Mouse (Mus musculus) embryonic facial prominence, embryonic 12.5 days (tissue): Measurements from ENCODE around the gene Aff1. TPM values are rescaled to one million over a fixed set of nuclear protein-coding genes. Genes with fewer than 3 reads are reported as not detected.

ENCODE experiments used
- ATAC-seq: fragments of 200-750 bp; cut with Nextera tagmentation; 2 replicates; pipeline ENCODE4 v1.8.0; 2017; ENCODE audit not compliant: insufficient number of reproducible peaks, insufficient read depth, low FRiP score, low TSS enrichment
- H3K27ac ChIP-seq: fragments of 300-500 bp; sonication (generic); 2 replicates; pipeline ENCODE4 v1.5.1; 2016; ENCODE audit warnings: mild to moderate bottlenecking
- H3K27me3 ChIP-seq: fragments of 300-500 bp; sonication (generic); 2 replicates; pipeline ENCODE4 v1.6.1; 2016; ENCODE audit warnings: mild to moderate bottlenecking, moderate library complexity
- H3K36me3 ChIP-seq: fragments of 300-500 bp; sonication (generic); 2 replicates; pipeline ENCODE4 v1.6.1; 2016; ENCODE audit warnings: mild to moderate bottlenecking
- H3K4me1 ChIP-seq: fragments of 300-500 bp; sonication (generic); 2 replicates; pipeline ENCODE4 v1.6.1; 2016
- H3K4me2 ChIP-seq: fragments of 300-500 bp; sonication (generic); replicated peaks from 2 replicates; pipeline ENCODE4 v1.6.1; 2016; ENCODE audit warnings: mild to moderate bottlenecking, moderate library complexity
- H3K4me3 ChIP-seq: fragments of 300-500 bp; sonication (generic); 2 replicates; pipeline ENCODE4 v1.5.1; 2016; ENCODE audit warnings: mild to moderate bottlenecking
- H3K9ac ChIP-seq: fragments of 300-500 bp; sonication (generic); 2 replicates; pipeline ENCODE4 v1.6.1; 2016; ENCODE audit warnings: mild to moderate bottlenecking, moderate library complexity
- H3K9me3 ChIP-seq: fragments of 300-500 bp; sonication (generic); 2 replicates; pipeline ENCODE4 v1.6.1; 2016; ENCODE audit warnings: mild to moderate bottlenecking, moderate library complexity
- WGBS: fragments of 180-500 bp; shearing (Covaris S2); methylation state at CpG from one replicate; pipeline ENCODE4 v1.1.7; 2016; 5-methylcytosine and 5-hydroxymethylcytosine counted together
- polyA plus RNA-seq: library from polyadenylated mRNA; unstranded; fragments of >200 nt; fragmentation: Nextera tagmentation; extraction: Ambion mirVana; gene quantifications from 2 replicates; pipeline ENCODE4 v1.2.1, GENCODE M21; 2016

The Aff1 gene
- polyA plus RNA-seq, 1 experiment from 2014 or later, result 4.8 TPM

DNA sequence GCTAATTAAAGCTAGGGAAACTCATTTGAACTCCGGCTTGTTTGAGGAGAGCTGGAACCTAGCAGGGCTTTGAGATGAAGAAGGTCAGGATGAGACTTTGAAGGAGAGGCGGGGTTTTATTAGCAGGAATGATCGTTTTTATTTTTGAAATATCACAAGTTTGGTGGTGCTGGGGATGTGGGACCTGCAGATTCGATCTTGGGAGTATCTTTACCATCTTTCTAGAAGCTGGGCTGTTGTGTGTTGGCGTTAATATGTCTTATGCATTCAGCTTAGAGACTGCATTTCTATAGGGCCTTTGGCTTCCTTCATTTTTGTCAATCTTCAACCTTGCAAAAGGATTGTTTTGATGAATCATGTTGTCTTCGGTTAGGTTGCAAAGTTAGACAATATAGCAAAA lies 1.9 kb downstream of the Aff1 start:
- no peaks in the 10 kb centered on the region for H3K9me3 ChIP-seq
- no peak overlapping the region for H3K4me2 ChIP-seq
- no peaks in the 10 kb centered on the region for H3K36me3 ChIP-seq
- H3K9ac ChIP-seq, result no peak overlapping the region
- no peak overlapping the region for H3K27ac ChIP-seq
- H3K4me3 ChIP-seq, result no peak overlapping the region
- ATAC-seq, result no peak
- 50% methylated on average over 6 of the region's 6 CpGs for WGBS
- peaks cover 17% of the 10 kb centered on the region; the same call in 1 of the 2 replicates for H3K4me1 ChIP-seq
- H3K27me3 ChIP-seq, result peaks cover 25% of the 10 kb centered on the region

DNA sequence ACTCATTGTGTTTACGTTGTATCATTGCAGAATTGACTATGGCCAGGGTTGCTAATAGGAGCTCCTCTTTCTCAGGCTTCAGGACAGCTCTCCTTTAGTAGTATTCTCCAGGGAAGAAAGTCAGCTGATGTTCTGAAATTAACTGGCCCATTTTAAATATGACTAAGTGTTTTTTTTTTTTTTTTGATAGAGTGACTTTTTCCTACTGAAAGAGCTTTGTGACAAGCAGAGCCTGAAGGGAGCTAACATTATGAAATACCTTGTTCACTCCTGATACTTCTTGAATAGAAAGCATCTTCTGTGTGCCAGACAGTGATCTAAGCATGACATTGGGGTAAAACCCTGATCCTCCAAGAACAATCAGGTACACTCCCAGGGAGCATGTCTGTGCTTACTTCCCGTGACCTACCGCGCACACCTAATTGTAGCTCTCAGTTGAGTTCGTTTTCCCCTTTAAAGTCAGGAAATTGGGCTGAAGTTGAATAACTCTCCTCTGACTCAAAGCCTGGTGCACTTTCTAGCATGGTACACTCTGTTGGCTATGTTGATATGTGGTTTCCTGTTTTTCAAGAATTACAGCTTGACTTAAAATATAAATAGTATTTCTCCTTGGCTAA lies 5.8 kb downstream of the Aff1 start:
- WGBS, result 67% methylated on average over 5 of the region's 5 CpGs

DNA sequence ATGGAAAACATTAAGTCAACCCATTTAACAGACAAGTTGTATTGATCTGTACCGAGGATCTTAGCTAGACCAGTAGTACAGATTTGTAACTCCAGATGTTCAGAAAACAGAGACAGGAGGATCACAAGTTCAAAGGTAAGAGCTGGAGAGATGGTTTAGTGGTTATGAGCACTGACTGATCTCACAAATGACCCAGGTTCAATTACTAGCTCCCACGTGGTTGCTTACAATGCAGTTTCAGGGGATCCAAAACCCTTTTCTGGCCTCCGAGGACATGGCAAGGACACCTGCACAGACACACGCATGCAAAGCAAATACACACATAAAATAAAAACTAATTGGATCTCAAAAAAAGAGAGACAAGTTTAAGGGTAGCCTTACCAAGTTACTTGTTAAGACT lies 6.4 kb downstream of the Aff1 start:
- Histone ChIP-seq H3K9ac (no peak overlapping the region), H3K27ac (no peak overlapping the region), H3K4me3 (no peak overlapping the region), H3K9me3 (no peaks in the 10 kb centered on the region), H3K4me2 (no peak overlapping the region), H3K4me1 (peaks cover 9% of the 10 kb centered on the region; the same call in 1 of the 2 replicates), H3K36me3 (no peaks in the 10 kb centered on the region), H3K27me3 (peaks cover 10% of the 10 kb centered on the region)
- 68% methylated on average over 4 of the region's 4 CpGs for WGBS
- no peak for ATAC-seq

More for the DNA sequence above, 5.8 kb downstream of the Aff1 start:
- Histone ChIP-seq H3K36me3 (no peaks in the 10 kb centered on the region), H3K9ac (no peak overlapping the region), H3K9me3 (no peaks in the 10 kb centered on the region), H3K4me3 (no peak overlapping the region), H3K4me1 (peaks cover 15% of the 10 kb centered on the region; the same call in 1 of the 2 replicates), H3K27me3 (peaks cover 16% of the 10 kb centered on the region), H3K27ac (no peak overlapping the region), H3K4me2 (no peak overlapping the region)
- no peak for ATAC-seq

DNA sequence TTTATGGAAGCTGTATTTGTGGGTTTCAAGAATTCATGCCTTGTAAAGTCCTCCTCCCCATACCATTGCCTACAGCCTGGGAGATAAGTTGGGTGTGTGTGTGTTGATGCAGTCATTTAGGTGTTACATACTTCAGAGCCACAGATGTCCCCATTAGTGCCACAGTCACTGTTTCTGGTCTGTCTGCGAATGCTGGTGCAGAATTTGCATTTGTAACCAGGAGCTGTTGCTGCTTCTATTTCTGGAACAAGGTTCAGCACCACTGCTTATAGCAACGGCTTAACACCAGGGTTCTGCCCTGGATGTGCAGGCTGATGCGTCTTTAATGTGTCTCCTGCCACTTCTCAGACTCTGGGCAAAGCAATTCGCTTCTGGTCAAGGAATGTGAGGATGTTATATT lies 7.4 kb downstream of the Aff1 start:
- Histone ChIP-seq H3K36me3 (no peaks in the 10 kb centered on the region), H3K27me3 (0 out of 2 replicates have a peak, but pooled peaks cover under 1% of the 10 kb centered on the region), H3K9me3 (no peaks in the 10 kb centered on the region), H3K9ac (no peak overlapping the region), H3K4me2 (no peak overlapping the region), H3K4me3 (no peak overlapping the region), H3K27ac (no peak overlapping the region), H3K4me1 (peaks cover 7% of the 10 kb centered on the region; the same call in 1 of the 2 replicates)
- 67% methylated on average over 4 of the region's 4 CpGs for WGBS
- ATAC-seq, result no peak

DNA sequence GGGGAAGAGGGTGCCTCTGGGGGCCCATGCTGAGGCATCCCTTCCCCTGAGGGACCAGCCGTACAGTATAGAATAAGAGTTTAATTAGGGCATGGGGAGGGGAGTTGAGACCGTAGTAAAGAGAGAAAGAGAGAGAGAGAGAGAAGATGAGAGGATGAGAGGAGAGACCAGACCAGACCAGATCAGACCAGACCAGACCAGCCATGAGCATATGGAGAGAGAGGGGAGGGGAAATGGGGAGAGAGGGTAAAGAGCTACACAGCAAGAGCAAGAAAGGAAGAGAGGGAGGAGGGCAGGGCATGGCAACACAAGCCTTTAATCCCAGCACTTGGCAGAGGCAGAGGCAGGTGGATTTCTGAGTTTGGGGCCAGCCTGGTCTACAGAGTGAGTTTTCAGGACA lies 8.5 kb downstream of the Aff1 start:
- H3K9me3 ChIP-seq, result no peaks in the 10 kb centered on the region
- H3K27ac ChIP-seq, result no peak overlapping the region
- H3K4me2 ChIP-seq, result no peak overlapping the region
- ATAC-seq, result no peak
- no peak overlapping the region for H3K9ac ChIP-seq
- H3K36me3 ChIP-seq, result no peaks in the 10 kb centered on the region
- no peak overlapping the region for H3K4me3 ChIP-seq
- 71% methylated on average over 2 of the region's 2 CpGs for WGBS
- peaks cover 7% of the 10 kb centered on the region; the same call in 1 of the 2 replicates for H3K4me1 ChIP-seq
- no peaks in the 10 kb centered on the region for H3K27me3 ChIP-seq

DNA sequence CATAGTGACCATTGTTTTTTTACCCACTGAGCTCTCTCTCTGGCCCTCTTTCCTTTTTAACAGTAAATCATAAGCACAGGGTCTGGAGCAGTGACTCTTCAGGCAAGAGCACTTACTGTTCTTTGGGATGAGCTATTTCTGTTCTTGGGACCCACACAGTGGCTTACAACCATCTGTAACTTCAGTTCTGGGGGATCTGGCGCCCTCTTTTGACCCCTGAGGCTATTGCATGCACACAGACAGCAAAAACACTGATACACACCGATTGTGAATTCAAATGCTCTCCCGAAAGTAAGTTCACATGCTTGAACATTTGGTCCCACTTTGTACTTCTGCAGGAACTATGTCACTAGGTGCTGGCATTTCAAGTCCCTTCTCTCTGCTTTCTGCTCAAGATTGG lies 9.3 kb downstream of the Aff1 start:
- Histone ChIP-seq H3K27me3 (no peaks in the 10 kb centered on the region), H3K9ac (no peak overlapping the region), H3K27ac (no peak overlapping the region), H3K9me3 (no peaks in the 10 kb centered on the region), H3K4me3 (no peak overlapping the region), H3K36me3 (no peaks in the 10 kb centered on the region), H3K4me2 (no peak overlapping the region), H3K4me1 (peaks cover 7% of the 10 kb centered on the region; the same call in 1 of the 2 replicates)
- WGBS, result 70% methylated on average over 3 of the region's 3 CpGs
- ATAC-seq, result no peak

DNA sequence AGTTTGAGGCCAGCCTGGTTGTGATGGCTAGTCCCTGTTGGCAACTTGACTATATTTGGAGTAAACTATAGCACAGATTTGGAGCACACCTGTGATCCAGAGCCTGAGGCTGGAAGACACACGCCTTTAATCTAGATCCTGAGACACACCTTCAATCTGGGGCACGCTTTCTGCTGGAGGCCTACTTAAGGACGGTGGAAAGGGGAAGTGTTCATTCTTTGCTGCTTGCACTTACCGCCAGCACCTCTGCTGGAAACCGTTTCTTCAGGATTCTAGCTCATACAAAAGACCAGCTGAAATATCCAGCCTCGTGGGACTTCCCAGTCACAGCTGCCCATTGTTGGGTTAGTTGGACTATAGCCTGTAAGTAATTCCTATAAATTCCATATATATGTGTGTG lies 10.4 kb downstream of the Aff1 start:
- H3K9me3 ChIP-seq, result no peaks in the 10 kb centered on the region
- no peak overlapping the region for H3K27ac ChIP-seq
- no peaks in the 10 kb centered on the region for H3K27me3 ChIP-seq
- no peak overlapping the region for H3K4me3 ChIP-seq
- H3K4me1 ChIP-seq, result peaks cover 2% of the 10 kb centered on the region; the same call in 1 of the 2 replicates
- H3K36me3 ChIP-seq, result no peaks in the 10 kb centered on the region
- 80% methylated on average over 6 of the region's 6 CpGs for whole genome bisulfite sequencing
- no peak for ATAC-seq
- no peak overlapping the region for H3K9ac ChIP-seq
- no peak overlapping the region for H3K4me2 ChIP-seq

DNA sequence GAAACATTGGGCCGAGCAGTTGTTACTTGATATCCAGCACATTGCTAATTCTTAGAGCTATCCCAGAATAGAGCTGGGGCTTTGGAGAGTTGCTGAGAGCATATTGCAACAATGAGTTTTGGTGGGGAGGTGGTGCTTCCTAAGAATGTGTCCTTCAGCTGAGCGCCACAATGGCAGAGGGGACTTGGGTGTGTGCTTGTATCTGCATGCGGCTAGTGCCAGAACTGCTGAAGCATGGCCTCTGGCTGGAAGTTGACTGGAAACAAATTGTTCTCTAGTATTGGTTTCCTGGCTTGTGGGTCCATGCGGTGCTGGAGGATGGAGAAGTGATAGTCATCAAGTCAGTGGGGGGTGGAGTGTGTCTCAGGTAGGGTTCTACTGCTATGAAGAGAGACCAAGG lies 13.2 kb downstream of the Aff1 start:
- Histone ChIP-seq H3K4me3 (no peak overlapping the region), H3K36me3 (no peaks in the 10 kb centered on the region), H3K4me2 (no peak overlapping the region), H3K9me3 (no peaks in the 10 kb centered on the region), H3K27ac (no peak overlapping the region), H3K9ac (no peak overlapping the region), H3K27me3 (no peaks in the 10 kb centered on the region), H3K4me1 (no peaks in the 10 kb centered on the region)
- ATAC-seq, result no peak
- WGBS, result 84% methylated on average over 4 of the region's 4 CpGs

DNA sequence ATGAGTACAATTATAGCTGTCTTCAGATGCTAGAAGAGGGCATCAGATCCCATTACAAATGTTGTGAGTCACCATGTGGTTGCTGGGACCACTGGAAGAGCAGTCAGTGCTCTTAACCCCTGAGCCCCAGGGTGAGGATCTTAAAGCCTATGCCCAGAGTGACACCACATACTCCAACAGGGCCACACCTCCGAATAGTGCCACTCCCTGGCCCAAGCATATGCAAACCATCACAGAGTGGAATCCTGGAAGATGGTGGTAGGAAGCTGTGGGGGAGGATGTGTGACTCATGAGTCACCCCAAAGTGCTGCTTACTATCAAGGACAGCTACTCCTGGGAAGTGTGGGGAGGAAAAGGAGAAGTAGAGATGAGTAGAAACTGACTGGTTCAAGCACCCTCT lies 13.7 kb downstream of the Aff1 start:
- 80% methylated on average over 1 of the region's 1 CpGs for WGBS
- no peaks in the 10 kb centered on the region for H3K9me3 ChIP-seq
- ATAC-seq, result no peak

DNA sequence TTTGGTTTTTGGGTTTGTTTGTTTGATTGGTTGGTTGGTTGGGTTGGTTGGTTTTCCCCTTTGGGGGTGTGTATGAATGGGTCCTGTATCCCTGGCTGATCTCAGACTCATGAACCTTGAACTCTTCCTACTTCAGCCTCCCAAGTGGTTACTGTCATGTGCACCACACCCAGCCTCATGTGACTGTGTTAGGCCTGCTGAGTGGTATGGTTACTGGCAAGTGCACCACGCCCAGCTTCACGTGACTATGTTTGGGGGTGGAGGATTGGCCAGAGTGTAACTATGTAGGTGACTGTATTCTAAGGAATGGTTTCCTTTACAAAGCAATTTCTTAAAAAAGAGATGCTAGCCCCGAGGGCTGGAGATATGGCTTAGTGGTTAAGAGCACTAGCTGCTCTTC lies 16.9 kb downstream of the Aff1 start:
- Histone ChIP-seq H3K27me3 (no peaks in the 10 kb centered on the region), H3K36me3 (no peaks in the 10 kb centered on the region), H3K4me3 (no peak overlapping the region), H3K9me3 (no peaks in the 10 kb centered on the region), H3K4me2 (no peak overlapping the region), H3K9ac (no peak overlapping the region), H3K27ac (no peak overlapping the region), H3K4me1 (no peaks in the 10 kb centered on the region)
- ATAC-seq, result no peak
- 83% methylated on average over 3 of the region's 3 CpGs for WGBS

More for the DNA sequence above, 13.7 kb downstream of the Aff1 start:
- no peaks in the 10 kb centered on the region for H3K36me3 ChIP-seq
- H3K9ac ChIP-seq, result no peak overlapping the region
- no peak overlapping the region for H3K4me2 ChIP-seq
- H3K4me3 ChIP-seq, result no peak overlapping the region
- H3K27ac ChIP-seq, result no peak overlapping the region
- no peaks in the 10 kb centered on the region for H3K4me1 ChIP-seq
- no peaks in the 10 kb centered on the region for H3K27me3 ChIP-seq

DNA sequence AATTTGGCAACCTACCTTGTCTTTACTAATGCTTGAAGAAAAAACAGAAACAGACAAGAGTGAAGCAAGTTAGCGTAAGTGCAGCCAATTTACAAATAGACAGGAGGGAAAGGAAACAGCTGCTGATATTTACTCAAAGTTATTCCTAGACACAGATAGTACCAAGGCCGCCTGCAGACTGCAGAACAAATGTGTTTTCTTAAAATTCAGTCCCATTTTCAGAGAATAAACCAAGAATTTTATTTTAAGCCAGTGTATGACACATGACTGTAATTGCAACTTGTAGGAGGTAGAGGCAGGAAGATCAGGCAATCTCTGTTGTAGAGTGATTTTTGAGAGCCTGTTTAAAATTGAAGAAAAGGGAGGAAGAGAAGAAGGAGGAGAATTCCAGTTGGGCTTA lies 19.7 kb downstream of the Aff1 start:
- H3K9me3 ChIP-seq, result no peaks in the 10 kb centered on the region
- WGBS, result 74% methylated on average over 2 of the region's 2 CpGs
- no peak overlapping the region for H3K4me2 ChIP-seq
- no peak for ATAC-seq
- H3K4me1 ChIP-seq, result no peaks in the 10 kb centered on the region
- no peak overlapping the region for H3K27ac ChIP-seq
- no peak overlapping the region for H3K4me3 ChIP-seq
- H3K9ac ChIP-seq, result no peak overlapping the region
- H3K36me3 ChIP-seq, result no peaks in the 10 kb centered on the region
- no peaks in the 10 kb centered on the region for H3K27me3 ChIP-seq

DNA sequence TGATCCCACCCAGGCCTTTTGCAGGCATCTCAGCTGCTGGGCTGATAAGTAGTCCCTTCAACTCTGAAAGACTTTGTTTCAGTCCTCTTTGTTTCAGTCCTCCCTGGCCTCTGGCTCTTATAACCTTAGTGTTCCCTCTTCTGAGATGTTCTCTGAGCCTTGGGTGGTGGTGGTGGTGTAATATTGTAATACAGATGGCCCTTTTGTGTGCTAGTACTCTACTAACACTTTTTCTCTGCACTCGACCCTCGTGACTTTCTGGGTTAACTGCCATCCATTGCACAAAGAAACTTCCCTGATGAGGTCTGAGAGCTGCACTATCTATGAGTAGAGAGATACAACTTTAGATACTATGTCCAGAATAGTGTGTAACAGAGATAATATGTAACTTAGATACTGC lies 21.2 kb downstream of the Aff1 start:
- H3K9me3 ChIP-seq, result no peaks in the 10 kb centered on the region
- H3K4me1 ChIP-seq, result no peaks in the 10 kb centered on the region
- H3K4me2 ChIP-seq, result no peak overlapping the region
- ATAC-seq, result no peak
- no peak overlapping the region for H3K27ac ChIP-seq
- no peaks in the 10 kb centered on the region for H3K27me3 ChIP-seq
- H3K9ac ChIP-seq, result no peak overlapping the region
- no peak overlapping the region for H3K4me3 ChIP-seq
- H3K36me3 ChIP-seq, result no peaks in the 10 kb centered on the region
- 69% methylated on average over 2 of the region's 2 CpGs for WGBS
